Mouse (Mus musculus) adrenal gland, postnatal 25 days (tissue): ENCODE data around the gene Lrrc8e. TPM values are rescaled to one million over a fixed set of nuclear protein-coding genes. Genes with fewer than 3 reads are reported as not detected.

Source experiments
- DNase-seq: peaks from one replicate; pipeline ENCODE4 v3.0.0; 2021; ENCODE audit warnings: mixed read lengths
- total RNA-seq: library from RNA; stranded (reverse); gene quantifications from 2 replicates; pipeline ENCODE4 v1.2.3, GENCODE M21; 2021

Gene Lrrc8e
- total RNA-seq, 1 experiment from 2014 or later = 18.0 TPM

DNA sequence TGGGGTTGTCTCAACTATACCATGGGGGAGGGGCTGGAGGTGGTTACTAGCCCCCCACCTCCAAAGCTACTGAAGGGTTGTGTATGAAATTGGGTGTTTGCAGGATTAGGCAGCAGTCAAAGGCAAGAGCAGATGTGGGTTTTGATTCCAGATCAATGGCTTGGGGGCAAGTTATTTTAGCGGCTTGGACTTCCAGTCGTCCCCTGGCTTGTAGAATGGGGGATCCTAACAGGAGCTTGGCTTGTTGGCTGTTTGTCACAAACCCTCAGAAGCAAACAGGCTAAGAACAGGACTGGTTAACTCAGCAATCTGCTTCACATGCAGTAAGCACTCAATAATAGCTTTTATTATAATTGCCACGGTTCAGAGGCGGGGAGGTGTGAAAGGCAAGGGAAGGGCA, 30.7 kb downstream of the Lrrc8e start:
- DNase-seq = no peak

DNA sequence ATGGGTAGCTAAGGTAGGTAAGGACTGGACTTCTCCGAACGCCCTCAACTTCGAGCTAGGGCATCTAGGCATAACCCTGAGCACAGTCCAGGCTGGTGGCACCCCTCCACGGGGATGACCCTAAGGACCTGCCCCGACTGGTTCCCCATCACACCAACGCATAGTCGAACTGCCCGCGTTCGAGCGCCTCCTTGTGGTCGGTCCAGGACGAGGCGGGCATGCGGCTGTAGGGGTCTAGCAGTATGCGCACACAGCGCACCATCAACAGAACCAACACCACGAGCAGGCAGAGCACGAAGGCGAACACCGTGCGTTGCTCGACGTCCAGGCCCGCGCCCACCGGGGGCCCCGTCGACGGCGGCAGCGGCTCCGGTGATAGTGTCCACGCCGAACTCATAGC, 31.6 kb downstream of the Lrrc8e start:
- DNase-seq = peak; percentile 76

DNA sequence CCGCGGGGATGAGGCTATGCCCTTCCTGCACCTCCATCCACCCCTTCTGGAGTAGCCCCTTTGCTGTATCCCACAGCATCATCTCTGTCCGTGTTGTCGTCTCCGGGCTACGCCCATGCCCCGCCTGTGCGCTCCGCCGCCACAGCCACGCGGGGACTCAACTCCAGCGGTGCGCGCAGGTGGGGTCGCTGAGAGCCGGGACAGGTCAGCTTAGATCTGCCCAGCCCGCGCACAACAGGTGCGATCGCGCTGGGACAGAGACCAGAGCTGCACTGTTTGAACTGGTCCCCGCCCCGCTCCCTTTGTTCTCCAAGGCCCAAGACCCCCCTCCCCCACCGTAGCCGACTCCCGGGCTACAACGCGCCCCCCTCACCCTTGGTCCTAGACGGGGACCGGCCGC, 32.1 kb downstream of the Lrrc8e start:
- no peak for DNase-seq

DNA sequence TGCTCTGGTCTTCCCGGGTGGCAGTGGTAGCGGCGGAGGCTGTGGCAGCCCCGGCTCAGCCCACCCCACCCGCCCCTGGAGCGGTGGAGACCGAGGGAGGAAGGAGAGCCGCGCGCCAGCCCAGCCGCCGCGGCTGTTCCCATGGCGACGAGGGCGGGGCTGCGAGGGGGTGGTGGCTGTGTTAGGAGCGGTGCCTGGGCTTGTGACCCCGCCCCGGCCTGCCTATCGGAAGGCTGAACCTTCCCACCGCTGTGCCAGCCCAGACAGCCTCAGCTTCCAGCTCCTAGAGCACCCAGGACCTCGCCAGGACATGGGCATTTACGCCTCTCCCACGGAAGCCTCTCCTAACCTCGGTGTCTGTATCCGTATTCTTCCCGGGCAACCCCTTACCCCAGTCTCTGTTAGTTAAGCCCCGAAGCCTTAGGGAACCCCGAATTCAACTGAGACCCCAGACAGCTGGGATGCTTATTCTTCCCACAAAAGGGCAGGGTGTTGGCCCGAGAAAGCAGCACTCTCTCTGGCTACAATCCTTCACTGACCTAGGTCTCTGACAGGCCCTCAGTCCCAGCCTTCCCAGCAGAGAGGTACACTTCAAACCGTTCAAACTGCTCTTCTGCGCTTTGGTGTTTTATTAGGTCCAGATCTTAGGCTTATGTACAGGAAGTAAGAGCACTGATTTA, 32.6 kb downstream of the Lrrc8e start, which contains the start of gene Ctxn1:
Gene Ctxn1, minus strand, starts transcription at position 150 of the 680 bp plus-strand sequence.
- DNase-seq = peak; percentile 99

DNA sequence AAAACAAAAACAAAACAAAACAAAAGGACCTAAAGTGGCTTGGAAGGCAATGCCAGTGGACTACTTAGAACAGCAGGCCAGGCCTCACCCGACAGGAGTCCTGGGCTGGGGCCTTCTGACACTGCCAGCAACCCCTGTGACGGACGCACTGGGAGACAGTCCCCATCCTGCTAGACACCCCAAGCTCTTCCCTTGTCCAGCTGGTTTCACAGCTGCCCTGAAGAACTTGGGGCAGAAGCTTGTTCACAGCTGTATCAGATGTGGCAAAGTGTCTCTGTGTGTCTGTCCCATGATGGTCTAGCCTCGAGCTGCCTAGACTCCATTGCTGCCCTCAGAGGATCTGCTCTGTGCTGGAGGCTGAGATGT, 33.2 kb downstream of the Lrrc8e start:
- no peak for DNase-seq

DNA sequence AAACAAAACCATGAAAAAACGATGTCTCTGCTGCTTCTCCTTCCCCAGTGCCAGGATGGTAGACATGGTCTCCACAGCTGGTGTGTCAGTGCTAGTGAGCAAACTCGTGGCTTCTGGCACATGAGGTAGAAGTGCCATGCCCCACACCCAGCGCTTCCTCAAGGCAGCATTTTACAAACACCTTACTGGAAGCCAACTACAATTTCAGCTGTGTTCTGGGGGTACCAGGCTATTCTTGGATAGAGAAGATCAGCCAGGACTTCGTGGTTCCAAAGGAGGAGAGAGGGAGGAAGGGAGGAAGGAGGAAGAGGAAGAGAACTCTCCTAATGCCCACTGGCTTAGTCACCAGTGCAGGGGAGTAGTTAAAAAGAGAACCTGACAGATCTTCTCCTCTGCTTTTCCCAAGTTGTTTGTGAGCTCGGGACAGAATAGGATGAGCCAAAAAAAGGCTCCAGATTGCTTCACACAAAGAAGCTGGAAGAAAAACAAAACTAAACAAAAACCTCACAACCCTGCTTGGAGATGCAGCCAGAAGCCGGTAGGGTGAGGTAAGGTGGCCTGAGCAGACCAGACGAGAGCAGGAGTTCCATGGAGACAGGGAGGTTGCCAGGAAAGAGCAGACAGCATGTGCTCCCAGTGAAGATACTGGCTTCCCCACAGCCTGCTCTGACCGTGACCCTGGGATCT, 36.6 kb downstream of the Lrrc8e start:
- no peak for DNase-seq

DNA sequence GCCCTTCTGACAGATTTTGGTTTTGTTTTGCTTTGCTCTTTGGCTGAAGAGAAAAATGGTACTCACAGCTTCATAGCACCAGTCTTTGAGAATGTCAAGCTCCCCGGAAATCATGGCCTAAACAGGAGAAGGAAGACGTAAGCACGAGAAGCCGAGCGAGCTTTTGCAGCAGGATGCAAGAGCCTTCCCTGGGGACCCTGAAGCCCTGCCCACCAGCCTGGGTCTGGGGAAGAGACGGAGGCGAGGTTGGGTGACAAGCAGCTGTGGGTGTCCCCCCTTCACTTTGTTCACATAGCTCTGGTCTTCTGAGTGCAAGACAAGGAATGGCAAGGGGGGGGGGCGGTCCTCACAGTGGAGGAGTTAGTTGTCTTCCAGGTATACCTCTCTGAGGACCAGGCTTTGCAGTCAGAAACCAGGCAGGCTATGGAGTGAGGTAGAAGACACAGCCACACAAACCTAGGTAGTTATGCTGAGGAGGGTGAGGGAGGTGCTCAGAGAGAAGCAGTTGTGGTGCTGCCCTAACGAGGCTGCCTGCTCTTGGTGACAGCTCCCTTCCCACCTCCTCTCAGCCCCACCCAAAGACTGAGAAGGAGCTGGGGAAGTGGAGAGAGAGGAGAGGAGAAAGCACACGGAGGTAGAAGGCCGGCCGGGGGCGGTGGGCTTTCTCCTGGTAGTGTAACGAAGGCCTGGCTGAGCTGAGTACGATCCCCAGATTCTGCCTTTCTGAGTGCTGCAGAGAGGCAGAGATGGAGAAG, 38.7 kb downstream of the Lrrc8e start:
- DNase-seq = no peak

DNA sequence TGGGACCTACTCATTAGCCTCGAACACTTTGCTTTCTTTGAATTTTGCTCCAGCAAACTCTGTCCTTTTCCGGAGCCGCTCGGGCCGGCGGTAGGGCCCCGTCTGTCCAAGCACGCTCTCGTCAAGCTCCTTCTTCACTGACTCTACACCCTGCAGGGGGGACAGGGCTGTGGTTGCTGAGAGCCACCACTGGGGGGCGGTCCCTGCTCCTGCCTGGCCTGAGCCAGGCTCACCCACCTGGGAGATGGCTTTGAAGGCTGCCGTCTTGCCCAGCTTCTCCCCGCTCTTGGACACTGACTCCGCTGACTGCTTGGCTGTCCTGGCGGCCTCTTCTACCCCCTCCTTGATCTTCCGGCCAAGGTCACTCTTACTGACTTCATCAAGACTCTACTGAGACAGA, 41.0 kb downstream of the Lrrc8e start:
- DNase-seq = peak; percentile 28

DNA sequence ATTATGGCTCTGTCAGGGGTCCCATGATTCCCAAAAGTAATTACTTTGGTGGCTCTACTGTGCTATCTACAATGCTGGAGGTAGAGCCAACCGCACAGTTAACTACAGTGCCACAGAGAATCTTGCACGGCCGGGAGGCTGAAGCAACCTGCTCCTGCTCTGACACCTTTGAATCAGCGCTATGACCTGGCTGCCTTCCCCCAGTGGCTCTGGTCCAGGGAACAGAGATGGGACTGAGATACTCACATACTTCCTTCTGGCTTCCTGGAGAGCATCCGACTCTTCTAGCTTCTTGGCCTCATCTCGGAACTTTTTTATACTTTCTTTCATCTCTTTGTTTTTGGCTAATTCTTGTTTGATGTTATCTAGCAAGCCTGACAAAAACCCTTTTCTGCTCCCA, 43.0 kb downstream of the Lrrc8e start:
- DNase-seq = no peak

DNA sequence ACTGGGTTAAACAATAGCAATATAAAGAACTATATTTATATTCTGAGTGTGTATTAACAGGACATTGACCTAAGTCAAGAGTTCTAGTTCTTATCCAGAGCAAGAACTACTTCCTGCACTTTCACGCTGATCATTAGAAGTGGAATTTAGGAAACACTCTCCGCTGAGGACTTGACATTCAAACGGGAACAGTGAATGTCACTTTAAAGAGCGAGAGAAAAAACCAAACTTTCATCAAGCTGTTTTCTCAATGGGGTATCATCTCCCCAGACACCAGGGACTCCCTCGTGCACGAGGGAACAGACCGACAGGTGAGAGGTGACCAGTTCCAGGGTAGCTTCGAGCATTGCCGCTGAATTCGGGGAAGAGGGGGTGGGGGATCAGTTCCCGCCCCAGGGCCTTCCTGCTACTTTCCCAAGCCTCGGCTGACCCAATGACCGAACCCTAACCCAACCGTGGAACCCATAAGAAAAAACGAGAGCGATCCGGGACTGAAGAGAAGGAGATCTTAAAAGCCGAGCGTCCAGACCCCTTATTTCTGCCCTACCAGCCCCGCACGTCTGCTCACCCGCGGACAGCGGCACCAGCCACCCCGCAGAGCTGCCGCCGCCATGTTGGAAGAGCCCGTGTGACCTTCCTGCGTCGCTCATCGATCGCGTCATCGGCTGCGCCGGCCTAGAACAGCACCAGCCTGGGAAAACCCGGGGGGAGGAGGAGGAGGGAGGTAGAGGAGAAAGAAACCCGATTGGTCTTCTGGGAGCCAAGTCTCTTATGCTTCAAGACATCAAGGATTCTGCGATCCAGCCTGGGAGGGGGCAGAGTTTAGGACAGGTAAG, 48.9 kb downstream of the Lrrc8e start, which contains the start of gene Timm44:
Gene Timm44, minus strand, starts transcription at position 639 of the 836 bp plus-strand sequence.
- DNase-seq = peak; percentile 94

DNA sequence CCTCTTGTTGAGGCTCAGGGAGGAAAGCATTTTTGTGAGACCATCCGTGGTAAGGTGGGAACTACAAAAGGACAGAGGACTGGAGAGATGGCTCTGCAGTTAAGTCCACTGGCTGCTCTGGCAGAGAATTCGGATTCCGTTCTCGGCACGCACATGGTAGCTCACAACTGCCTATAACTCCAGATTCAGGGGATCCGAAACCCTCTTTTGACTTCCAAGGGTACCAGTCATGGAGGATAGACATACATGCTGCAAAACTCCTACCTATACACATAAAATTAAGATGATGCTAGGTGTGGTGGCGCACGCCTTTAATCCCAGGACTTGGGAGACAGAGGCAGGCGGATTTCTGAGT, 49.5 kb downstream of the Lrrc8e start:
- DNase-seq = no peak

Other genes starting within 250 kb of the Lrrc8e start
- 0.88 and 1.6 TPM in 2 replicates for gene Cd209f, start 121.0 kb upstream of the Lrrc8e start, total RNA-seq
- 0.18 TPM in 1 of 2 replicates, not detected in the other for gene Cd209g, start 92.7 kb upstream of the Lrrc8e start, total RNA-seq
- 31.2 and 38.6 TPM in 2 replicates for gene Evi5l, start 60.3 kb upstream of the Lrrc8e start, total RNA-seq
- 4.7 and 5.2 TPM in 2 replicates for gene Prr36, start 9.4 kb upstream of the Lrrc8e start, total RNA-seq
- gene Map2k7, start 11.9 kb downstream of the Lrrc8e start, total RNA-seq = 99.6 and 105 TPM in 2 replicates
- gene Gm49320, start 12.0 kb downstream of the Lrrc8e start, total RNA-seq = 1.1 and 3.0 TPM in 2 replicates
- 15.8 and 22.6 TPM in 2 replicates for gene Tgfbr3l, start 21.4 kb downstream of the Lrrc8e start, total RNA-seq
- 30.7 and 31.8 TPM in 2 replicates for gene Snapc2, start 26.3 kb downstream of the Lrrc8e start, total RNA-seq
- gene Ctxn1, start 32.4 kb downstream of the Lrrc8e start, total RNA-seq = 8.0 and 8.6 TPM in 2 replicates
- gene Timm44, start 49.1 kb downstream of the Lrrc8e start, total RNA-seq = 107 and 120 TPM in 2 replicates
- 18.8 and 20.2 TPM in 2 replicates for gene Ccl25, start 98.4 kb downstream of the Lrrc8e start, total RNA-seq
- gene Elavl1, start 98.6 kb downstream of the Lrrc8e start, total RNA-seq = 95.1 and 102 TPM in 2 replicates